Mouse (Mus musculus) heart, postnatal 0 days (tissue): Measurements from ENCODE around the gene Grin2d. TPM values are rescaled to one million over a fixed set of nuclear protein-coding genes. Genes with fewer than 3 reads are reported as not detected.
"Not testable (repeated sequence)": the region's sequence is repeated elsewhere in the genome, so short reads cannot be mapped to it uniquely, and the experiment has no call there.

Experiments
- ATAC-seq: fragments of 200-750 bp; cut with Nextera tagmentation; 2 replicates; pipeline ENCODE4 v1.8.0; 2017; ENCODE audit warnings: low read depth, moderate number of reproducible peaks, moderate library complexity; ENCODE audit not compliant: insufficient read depth
- DNase-seq: peaks from one replicate; pipeline ENCODE4 v3.0.0-alpha.2; 2016; ENCODE audit warnings: low spot score
- H3K27ac ChIP-seq: fragments of 300-500 bp; sonication (generic); 2 replicates; pipeline ENCODE4 v1.5.1; 2014; ENCODE audit warnings: low read depth, mild to moderate bottlenecking
- H3K27me3 ChIP-seq: fragments of 300-500 bp; sonication (generic); 2 replicates; pipeline ENCODE4 v1.6.1; 2014; ENCODE audit warnings: low read length, mixed read lengths; ENCODE audit not compliant: control insufficient read depth, insufficient read depth
- H3K36me3 ChIP-seq: fragments of 300-500 bp; sonication (generic); replicated peaks from 2 replicates; pipeline ENCODE4 v1.6.1; 2014; ENCODE audit warnings: low read length, mixed read lengths; ENCODE audit not compliant: control insufficient read depth, insufficient read depth
- H3K4me1 ChIP-seq: fragments of 300-500 bp; sonication (generic); 2 replicates; pipeline ENCODE4 v1.6.1; 2014; ENCODE audit warnings: antibody characterized with exemption; ENCODE audit not compliant: control insufficient read depth, insufficient read depth
- H3K4me2 ChIP-seq: fragments of 300-500 bp; sonication (generic); 2 replicates; pipeline ENCODE4 v1.6.1; 2014; ENCODE audit warnings: low read depth, mild to moderate bottlenecking, low read length, moderate library complexity
- H3K4me3 ChIP-seq: fragments of 300-500 bp; sonication (generic); 2 replicates; pipeline ENCODE4 v1.5.1; 2014; ENCODE audit warnings: low read depth, low read length
- H3K9ac ChIP-seq: fragments of 300-500 bp; sonication (generic); replicated peaks from 2 replicates; pipeline ENCODE4 v1.6.1; 2014; ENCODE audit warnings: low read depth, low read length, mixed read lengths
- H3K9me3 ChIP-seq: fragments of 300-500 bp; sonication (generic); replicated peaks from 2 replicates; pipeline ENCODE4 v1.6.1; 2016; ENCODE audit warnings: low read length; ENCODE audit not compliant: control insufficient read depth
- CTCF ChIP-seq: IDR thresholded peaks from 2 replicates; pipeline ENCODE4 v1.5.1; 2016; ENCODE audit warnings: antibody characterized with exemption, control low read depth, low read depth
- EP300 ChIP-seq: IDR thresholded peaks from 2 replicates; pipeline ENCODE4 v1.6.1; 2016; ENCODE audit warnings: antibody characterized with exemption, low read depth
- WGBS: fragments of 180-500 bp; shearing (Covaris S2); extraction: QIAGEN DNeasy Blood & Tissue Kit; methylation state at CpG from one replicate; pipeline ENCODE4 v1.1.7; 2014; 5-methylcytosine and 5-hydroxymethylcytosine counted together
- polyA plus RNA-seq: library from polyadenylated mRNA; unstranded; fragments of >200 nt; fragmentation: Nextera tagmentation; extraction: Ambion mirVana; gene quantifications from 2 replicates; pipeline ENCODE4 v1.2.1, GENCODE M21; 2015
- total RNA-seq: library from RNA; depleted of rRNA; stranded (reverse); fragments of >200 nt; gene quantifications from 2 replicates; pipeline ENCODE4 v1.2.3, GENCODE M21; 2014; ENCODE audit warnings: low replicate concordance

The Grin2d gene
- total and polyA plus RNA-seq, 2 experiments from 2014 or later, result 0.12 to 3.1 TPM

GRCm38 (mm10) chr7:45908384-45908783 is 30.2 kb upstream of the Grin2d start:
- H3K4me3 ChIP-seq, result no peak overlapping the region
- TF ChIP-seq CTCF (no peak), EP300 (no peak)
- no peak for ATAC-seq
- H3K27me3 ChIP-seq, result no peaks in the 10 kb centered on the region
- H3K9ac ChIP-seq, result no peak overlapping the region
- no peak overlapping the region for H3K4me2 ChIP-seq
- no peak overlapping the region for H3K27ac ChIP-seq
- H3K9me3 ChIP-seq, result no peaks in the 10 kb centered on the region
- H3K36me3 ChIP-seq, result peaks cover 34% of the 10 kb centered on the region
- DNase-seq, result no peak
- no peaks in the 10 kb centered on the region for H3K4me1 ChIP-seq

- Histone ChIP-seq H3K4me3 (no peak overlapping the region), H3K27ac (no peak overlapping the region), H3K4me1 (no peaks in the 10 kb centered on the region), H3K9ac (no peak overlapping the region), H3K9me3 (no peaks in the 10 kb centered on the region), H3K4me2 (no peak overlapping the region), H3K36me3 (peaks cover 30% of the 10 kb centered on the region), H3K27me3 (no peaks in the 10 kb centered on the region)
- no peak for ATAC-seq
- no peak for DNase-seq
- no peak for TF ChIP-seq EP300
- no peak for TF ChIP-seq CTCF
- WGBS, result 87% methylated on average over 9 of the region's 9 CpGs
Measured at GRCm38 (mm10) chr7:45906622-45907021, 28.4 kb upstream of the Grin2d start.

- no peak overlapping the region for H3K27ac ChIP-seq
- H3K4me1 ChIP-seq, result peaks cover 1% of the 10 kb centered on the region; the same call in 1 of the 2 replicates
- WGBS, result 74% methylated on average over 11 of the region's 12 CpGs
- H3K9me3 ChIP-seq, result no peaks in the 10 kb centered on the region
- no peak overlapping the region for H3K4me2 ChIP-seq
- no peaks in the 10 kb centered on the region for H3K27me3 ChIP-seq
- H3K4me3 ChIP-seq, result no peak overlapping the region
- H3K9ac ChIP-seq, result no peak overlapping the region
- no peak for TF ChIP-seq EP300
- TF ChIP-seq CTCF, result no peak
- DNase-seq (no peak), ATAC-seq (0 out of 2 replicates have a peak, but pooled peaks have one; percentile 19)
- peaks cover 6% of the 10 kb centered on the region; the same call in 1 of the 2 replicates for H3K36me3 ChIP-seq
Measured at GRCm38 (mm10) chr7:45902481-45903002, 24.4 kb upstream of the Grin2d start.

- no peak for DNase-seq
- no peak for ATAC-seq
- Histone ChIP-seq H3K4me1 (peaks cover 4% of the 10 kb centered on the region; the same call in 1 of the 2 replicates), H3K27me3 (no peaks in the 10 kb centered on the region), H3K27ac (no peak overlapping the region), H3K4me2 (no peak overlapping the region), H3K4me3 (no peak overlapping the region), H3K9me3 (no peaks in the 10 kb centered on the region), H3K9ac (no peak overlapping the region), H3K36me3 (no peaks in the 10 kb centered on the region)
- WGBS, result 57% methylated on average over 5 of the region's 5 CpGs
- TF ChIP-seq EP300 (no peak), CTCF (no peak)
Measured at GRCm38 (mm10) chr7:45901562-45901961, 23.4 kb upstream of the Grin2d start.

- not testable (repeated sequence) for DNase-seq, H3K9ac ChIP-seq, ATAC-seq, H3K4me3 ChIP-seq, H3K9me3 ChIP-seq, H3K27me3 ChIP-seq, H3K36me3 ChIP-seq, H3K27ac ChIP-seq, H3K4me1 ChIP-seq
- TF ChIP-seq CTCF, result peak; percentile 30
- peak overlapping the region; percentile 85; the same call in 1 of the 2 replicates for H3K4me2 ChIP-seq
- 67% methylated on average over 4 of the region's 4 CpGs for WGBS
Measured at GRCm38 (mm10) chr7:45898125-45898524, 19.9 kb upstream of the Grin2d start.

GRCm38 (mm10) chr7:45897258-45897757 is 19.1 kb upstream of the Grin2d start:
- H3K27ac ChIP-seq, result peak overlapping the region; percentile 75
- no peaks in the 10 kb centered on the region for H3K9me3 ChIP-seq
- peak overlapping the region; percentile 54 for H3K4me3 ChIP-seq
- H3K4me2 ChIP-seq, result peak overlapping the region; percentile 85
- DNase-seq (no peak), ATAC-seq (peak; percentile 40)
- no peaks in the 10 kb centered on the region for H3K27me3 ChIP-seq
- peaks cover 9% of the 10 kb centered on the region; the same call in 1 of the 2 replicates for H3K4me1 ChIP-seq
- H3K9ac ChIP-seq, result peak overlapping the region; percentile 71
- H3K36me3 ChIP-seq, result no peaks in the 10 kb centered on the region
- no peak for TF ChIP-seq EP300
- TF ChIP-seq CTCF, result no peak
- WGBS, result 3% methylated on average over 19 of the region's 19 CpGs
